Mouse (Mus musculus) heart, embryonic 15.5 days (tissue): Measurements from ENCODE around the gene Lmntd1. TPM values are rescaled to one million over a fixed set of nuclear protein-coding genes. Genes with fewer than 3 reads are reported as not detected.

Source experiments
- ATAC-seq: fragments of 200-750 bp; cut with Nextera tagmentation; replicated peaks from 2 replicates; pipeline ENCODE4 v1.8.0; 2017; ENCODE audit warnings: low read depth, moderate TSS enrichment; ENCODE audit not compliant: insufficient number of reproducible peaks, insufficient read depth, low FRiP score
- H3K27ac ChIP-seq: fragments of 300-500 bp; sonication (generic); 2 replicates; pipeline ENCODE4 v1.5.1; 2015; ENCODE audit warnings: mild to moderate bottlenecking, inconsistent platforms
- H3K27me3 ChIP-seq: fragments of 300-500 bp; sonication (generic); 2 replicates; pipeline ENCODE4 v1.6.1; 2015; ENCODE audit warnings: inconsistent platforms
- H3K36me3 ChIP-seq: fragments of 300-500 bp; sonication (generic); 2 replicates; pipeline ENCODE4 v1.6.1; 2015; ENCODE audit warnings: mild to moderate bottlenecking, inconsistent platforms
- H3K4me1 ChIP-seq: fragments of 300-500 bp; sonication (generic); replicated peaks from 2 replicates; pipeline ENCODE4 v1.6.1; 2015; ENCODE audit warnings: inconsistent platforms
- H3K4me2 ChIP-seq: fragments of 300-500 bp; sonication (generic); 2 replicates; pipeline ENCODE4 v1.6.1; 2015; ENCODE audit warnings: inconsistent platforms, mild to moderate bottlenecking, moderate library complexity
- H3K4me3 ChIP-seq: fragments of 300-500 bp; sonication (generic); 2 replicates; pipeline ENCODE4 v1.5.1; 2015; ENCODE audit warnings: mild to moderate bottlenecking, inconsistent platforms
- H3K9ac ChIP-seq: fragments of 300-500 bp; sonication (generic); 2 replicates; pipeline ENCODE4 v1.6.1; 2015; ENCODE audit warnings: mild to moderate bottlenecking, inconsistent platforms
- H3K9me3 ChIP-seq: fragments of 300-500 bp; sonication (generic); replicated peaks from 2 replicates; pipeline ENCODE4 v1.6.1; 2016; ENCODE audit warnings: inconsistent platforms
- WGBS: fragments of 180-500 bp; shearing (Covaris S2); methylation state at CpG from one replicate; pipeline ENCODE4 v1.1.7; 2015; ENCODE audit warnings: mixed read lengths; 5-methylcytosine and 5-hydroxymethylcytosine counted together
- polyA plus RNA-seq: library from polyadenylated mRNA; unstranded; fragments of >200 nt; fragmentation: Nextera tagmentation; extraction: Ambion mirVana; gene quantifications from 2 replicates; pipeline ENCODE4 v1.2.1, GENCODE M21; 2015

Lmntd1 gene
- polyA plus RNA-seq, 1 experiment from 2014 or later: 12.5 TPM

GRCm38 (mm10) chr6:145372066-145372465, 242.1 kb downstream of the Lmntd1 start:
- Histone ChIP-seq H3K4me2 (no peak overlapping the region), H3K4me3 (no peak overlapping the region), H3K27me3 (0 out of 2 replicates have a peak, but pooled peaks cover 9% of the 10 kb centered on the region), H3K9me3 (no peaks in the 10 kb centered on the region), H3K4me1 (peaks cover 28% of the 10 kb centered on the region), H3K9ac (no peak overlapping the region), H3K36me3 (no peaks in the 10 kb centered on the region), H3K27ac (no peak overlapping the region)
- no peak for ATAC-seq
- 45% methylated on average over 2 of the region's 2 CpGs for WGBS

- H3K9me3 ChIP-seq: no peaks in the 10 kb centered on the region
- no peak for ATAC-seq
- H3K4me1 ChIP-seq: peaks cover 28% of the 10 kb centered on the region
- H3K4me3 ChIP-seq: no peak overlapping the region
- 77% methylated on average over 4 of the region's 4 CpGs for WGBS
- H3K4me2 ChIP-seq: no peak overlapping the region
- no peak overlapping the region for H3K9ac ChIP-seq
- no peak overlapping the region for H3K27ac ChIP-seq
- H3K36me3 ChIP-seq: no peaks in the 10 kb centered on the region
- 0 out of 2 replicates have a peak, but pooled peaks cover 13% of the 10 kb centered on the region for H3K27me3 ChIP-seq
Measured at GRCm38 (mm10) chr6:145371586-145371985, 242.5 kb downstream of the Lmntd1 start.

GRCm38 (mm10) chr6:145370302-145370701, 243.8 kb downstream of the Lmntd1 start:
- Histone ChIP-seq H3K9ac (no peak overlapping the region), H3K4me2 (no peak overlapping the region), H3K36me3 (no peaks in the 10 kb centered on the region), H3K27me3 (0 out of 2 replicates have a peak, but pooled peaks cover 19% of the 10 kb centered on the region), H3K4me3 (no peak overlapping the region), H3K27ac (peak overlapping the region; percentile 61), H3K4me1 (peaks cover 28% of the 10 kb centered on the region), H3K9me3 (no peaks in the 10 kb centered on the region)
- 50% methylated on average over 3 of the region's 3 CpGs for WGBS
- ATAC-seq: 0 out of 2 replicates have a peak, but pooled peaks have one; percentile 18

- no peak for ATAC-seq
- H3K4me3 ChIP-seq: no peak overlapping the region
- H3K27me3 ChIP-seq: 0 out of 2 replicates have a peak, but pooled peaks cover 19% of the 10 kb centered on the region
- 50% methylated on average over 4 of the region's 4 CpGs for WGBS
- no peaks in the 10 kb centered on the region for H3K9me3 ChIP-seq
- H3K9ac ChIP-seq: no peak overlapping the region
- H3K4me1 ChIP-seq: peaks cover 28% of the 10 kb centered on the region
- no peaks in the 10 kb centered on the region for H3K36me3 ChIP-seq
- H3K4me2 ChIP-seq: no peak overlapping the region
- H3K27ac ChIP-seq: peak overlapping the region; percentile 61; the same call in 1 of the 2 replicates
Measured at GRCm38 (mm10) chr6:145369290-145369689, 244.8 kb downstream of the Lmntd1 start.

GRCm38 (mm10) chr6:145366488-145366887, 247.6 kb downstream of the Lmntd1 start:
- H3K9ac ChIP-seq: no peak overlapping the region
- no peak overlapping the region for H3K4me3 ChIP-seq
- H3K4me2 ChIP-seq: no peak overlapping the region
- 89% methylated on average over 11 of the region's 11 CpGs for WGBS
- ATAC-seq: no peak
- H3K36me3 ChIP-seq: no peaks in the 10 kb centered on the region
- no peaks in the 10 kb centered on the region for H3K9me3 ChIP-seq
- peaks cover 21% of the 10 kb centered on the region for H3K4me1 ChIP-seq
- no peak overlapping the region for H3K27ac ChIP-seq
- peaks cover 23% of the 10 kb centered on the region; the same call in 1 of the 2 replicates for H3K27me3 ChIP-seq

GRCm38 (mm10) chr6:145363698-145364097, 250.4 kb downstream of the Lmntd1 start:
- no peak overlapping the region for H3K4me2 ChIP-seq
- WGBS: 58% methylated on average over 7 of the region's 7 CpGs
- ATAC-seq: no peak

GRCm38 (mm10) chr6:145361109-145361694, 252.9 kb downstream of the Lmntd1 start:
- Histone ChIP-seq H3K4me3 (no peak overlapping the region), H3K9me3 (no peaks in the 10 kb centered on the region), H3K9ac (no peak overlapping the region), H3K4me2 (no peak overlapping the region), H3K27ac (no peak overlapping the region), H3K36me3 (no peaks in the 10 kb centered on the region), H3K27me3 (peaks cover 10% of the 10 kb centered on the region; the same call in 1 of the 2 replicates), H3K4me1 (peaks cover 3% of the 10 kb centered on the region; the same call in 1 of the 2 replicates)
- WGBS: 68% methylated on average over 12 of the region's 12 CpGs
- ATAC-seq: no peak

More at GRCm38 (mm10) chr6:145363698-145364097, 250.4 kb downstream of the Lmntd1 start:
- no peaks in the 10 kb centered on the region for H3K36me3 ChIP-seq
- H3K4me1 ChIP-seq: peaks cover 3% of the 10 kb centered on the region; the same call in 1 of the 2 replicates
- H3K9ac ChIP-seq: no peak overlapping the region
- H3K27me3 ChIP-seq: peaks cover 24% of the 10 kb centered on the region; the same call in 1 of the 2 replicates
- no peak overlapping the region for H3K27ac ChIP-seq
- H3K4me3 ChIP-seq: no peak overlapping the region
- H3K9me3 ChIP-seq: no peaks in the 10 kb centered on the region

GRCm38 (mm10) chr6:145359470-145360430, 254.4 kb downstream of the Lmntd1 start:
- Histone ChIP-seq H3K9ac (no peak overlapping the region), H3K9me3 (no peaks in the 10 kb centered on the region), H3K4me2 (0 out of 2 replicates have a peak overlapping the region, but pooled peaks have one; percentile 14), H3K4me3 (no peak overlapping the region), H3K36me3 (no peaks in the 10 kb centered on the region), H3K4me1 (peaks cover 3% of the 10 kb centered on the region; the same call in 1 of the 2 replicates), H3K27me3 (peaks cover 6% of the 10 kb centered on the region; the same call in 1 of the 2 replicates), H3K27ac (no peak overlapping the region)
- WGBS: 42% methylated on average over 26 of the region's 26 CpGs
- ATAC-seq: no peak

- H3K4me3 ChIP-seq: no peak overlapping the region
- no peak for ATAC-seq
- 0 out of 2 replicates have a peak, but pooled peaks cover 3% of the 10 kb centered on the region for H3K4me1 ChIP-seq
- no peaks in the 10 kb centered on the region for H3K36me3 ChIP-seq
- peaks cover 6% of the 10 kb centered on the region; the same call in 1 of the 2 replicates for H3K27me3 ChIP-seq
- WGBS: 67% methylated on average over 9 of the region's 9 CpGs
- H3K9me3 ChIP-seq: no peaks in the 10 kb centered on the region
- no peak overlapping the region for H3K9ac ChIP-seq
- H3K4me2 ChIP-seq: no peak overlapping the region
- no peak overlapping the region for H3K27ac ChIP-seq
Measured at GRCm38 (mm10) chr6:145358001-145358400, 256.1 kb downstream of the Lmntd1 start.

GRCm38 (mm10) chr6:145353806-145354205, 260.3 kb downstream of the Lmntd1 start:
- H3K4me3 ChIP-seq: no peak overlapping the region
- no peak overlapping the region for H3K4me2 ChIP-seq
- ATAC-seq: no peak
- no peaks in the 10 kb centered on the region for H3K4me1 ChIP-seq
- no peak overlapping the region for H3K9ac ChIP-seq
- no peaks in the 10 kb centered on the region for H3K36me3 ChIP-seq
- no peaks in the 10 kb centered on the region for H3K9me3 ChIP-seq
- WGBS: 88% methylated on average over 5 of the region's 5 CpGs
- H3K27ac ChIP-seq: no peak overlapping the region
- no peaks in the 10 kb centered on the region for H3K27me3 ChIP-seq

- no peaks in the 10 kb centered on the region for H3K27me3 ChIP-seq
- H3K4me2 ChIP-seq: no peak overlapping the region
- no peaks in the 10 kb centered on the region for H3K4me1 ChIP-seq
- H3K4me3 ChIP-seq: no peak overlapping the region
- WGBS: 10% methylated on average over 1 of the region's 1 CpGs
- no peaks in the 10 kb centered on the region for H3K36me3 ChIP-seq
- no peak overlapping the region for H3K27ac ChIP-seq
- no peak for ATAC-seq
- no peaks in the 10 kb centered on the region for H3K9me3 ChIP-seq
- H3K9ac ChIP-seq: no peak overlapping the region
Measured at GRCm38 (mm10) chr6:145352705-145353104, 261.4 kb downstream of the Lmntd1 start.
